Mouse (Mus musculus) myocyte (in vitro differentiated cells): ENCODE measurements around the gene Il6.

Experiments
- CEBPB ChIP-seq: IDR thresholded peaks from 2 replicates; pipeline ENCODE4 v1.6.1; 2011; ENCODE audit warnings: mild to moderate bottlenecking, moderate library complexity; ENCODE audit not compliant: poor library complexity, insufficient read depth, severe bottlenecking
- E2F4 ChIP-seq: IDR thresholded peaks from one replicate; pipeline ENCODE4 v1.6.1; 2011; ENCODE audit warnings: mild to moderate bottlenecking, control low read depth, moderate library complexity; ENCODE audit not compliant: insufficient read depth
- MAX ChIP-seq: IDR thresholded peaks from one replicate; pipeline ENCODE4 v1.6.1; 2011; ENCODE audit warnings: low read depth, mild to moderate bottlenecking, control low read depth
- MYOG ChIP-seq, 3 experiments: IDR thresholded peaks; one replicate each; pipeline ENCODE4 v1.6.1; 2011; ENCODE audit warnings: control low read depth in 2 of 3, low read depth in 2 of 3, mild to moderate bottlenecking in 2 of 3; ENCODE audit not compliant: insufficient read length in 2 of 3, control insufficient read depth in 1 of 3, insufficient read depth in 1 of 3
- POLR2A ChIP-seq: IDR thresholded peaks from one replicate; pipeline ENCODE4 v1.6.1; 2011; ENCODE audit warnings: low read depth, mild to moderate bottlenecking, control low read depth, moderate library complexity; ENCODE audit not compliant: insufficient read length
- TCF12 ChIP-seq: IDR thresholded peaks from one replicate; pipeline ENCODE4 v1.6.1; 2011; ENCODE audit warnings: mild to moderate bottlenecking, control low read depth; ENCODE audit not compliant: poor library complexity, insufficient read depth, severe bottlenecking
- USF1 ChIP-seq: IDR thresholded peaks from one replicate; pipeline ENCODE4 v1.6.1; 2011; ENCODE audit warnings: low read depth, mild to moderate bottlenecking, control low read depth, moderate library complexity

GRCm38 (mm10) chr5:29994344-29994743 is 18.6 kb upstream of the Il6 start:
- TF ChIP-seq MYOG (IDR thresholded peaks at IDR 0.05; ENCODE audit: control insufficient read depth in 1 of 3, insufficient read depth in 1 of 3, insufficient read length in 2 of 3, low read depth in 2 of 3): no peak
- no peak for TF ChIP-seq TCF12
- no peak for TF ChIP-seq MAX
- no peak for TF ChIP-seq POLR2A
- no peak for TF ChIP-seq USF1
- no peak for TF ChIP-seq CEBPB
- TF ChIP-seq E2F4: no peak
